Mouse (Mus musculus): Measurements from ENCODE around the gene Galk2. TPM values are rescaled to one million over a fixed set of nuclear protein-coding genes. Genes with fewer than 3 reads are reported as not detected.

Galk2 gene
- polyA plus RNA-seq, 1 experiment from 2014 or later, result 38.7 TPM

DNA sequence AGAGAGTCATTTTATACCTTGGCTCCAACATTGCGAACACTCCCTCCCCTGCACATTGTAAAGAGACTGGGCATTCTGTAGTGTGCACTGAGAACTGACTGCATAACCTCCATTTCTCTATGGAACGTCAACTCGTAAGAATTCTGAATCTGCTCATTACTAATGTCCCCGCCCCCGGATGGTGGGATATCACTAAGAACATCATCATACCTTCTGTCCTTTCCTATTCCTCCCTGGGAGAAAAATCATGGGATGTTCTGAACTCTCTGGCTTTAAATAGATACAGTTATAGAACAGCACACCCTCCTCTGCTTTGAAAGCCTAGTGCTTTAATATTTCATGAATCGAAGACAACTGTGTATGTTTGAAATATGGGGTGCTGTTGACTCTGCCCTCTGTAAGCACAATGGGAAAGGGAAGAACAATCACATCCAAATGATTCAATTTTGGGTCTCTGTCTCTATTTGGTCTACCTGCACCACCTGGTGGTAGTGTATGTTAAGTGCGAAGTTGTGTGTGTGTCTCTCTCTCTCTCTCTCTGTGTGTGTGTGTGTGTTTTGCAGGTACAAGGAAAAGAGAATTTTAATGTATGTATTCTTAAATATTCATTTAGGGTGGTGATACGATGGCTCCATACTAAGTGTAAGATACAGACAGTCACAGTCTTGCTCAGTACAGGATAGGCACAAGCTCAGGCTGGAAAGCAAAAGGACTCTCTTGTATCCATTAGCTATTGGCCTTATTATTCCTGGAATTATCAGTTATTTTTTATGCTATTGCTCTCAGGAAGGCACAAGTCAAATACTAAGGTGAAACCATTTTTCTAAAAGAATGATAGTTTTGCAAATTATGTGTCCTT is 174.4 kb downstream of the Galk2 start:
- Histone ChIP-seq H3K27me3 (ENCODE audit: control insufficient read depth, insufficient read depth, low read length) (no peaks in the 10 kb centered on the region), H3K4me2 (ENCODE audit: low read depth, severe bottlenecking) (no peak overlapping the region), H3K9ac (ENCODE audit: low read length) (no peak overlapping the region), H3K4me3 (ENCODE audit: low read depth, low read length) (no peak overlapping the region), H3K27ac (replicated peaks; ENCODE audit: low read depth, low read length) (no peak overlapping the region), H3K9me3 (ENCODE audit: control insufficient read depth, low read length) (no peaks in the 10 kb centered on the region), H3K36me3 (ENCODE audit: control insufficient read depth, insufficient read depth, low read length) (no peaks in the 10 kb centered on the region), H3K4me1 (ENCODE audit: control insufficient read depth, insufficient read depth, low read length) (no peaks in the 10 kb centered on the region; the same call in 1 of the 2 replicates)
- 80% methylated on average over 8 of the region's 8 CpGs for WGBS
- DNase-seq (ENCODE audit: low spot score), result no peak
- ATAC-seq (ENCODE audit: insufficient number of reproducible peaks, low FRiP score, low TSS enrichment, low read depth), result no peak

Other genes starting within 250 kb of the Galk2 start
- gene Cep152, start 234.0 kb upstream of the Galk2 start, polyA plus RNA-seq (2014; fragmentation: Nextera tagmentation; extraction: Ambion mirVana), result 9.1 and 9.9 TPM in 2 replicates
- gene Eid1, start 186.0 kb upstream of the Galk2 start, polyA plus RNA-seq (2014; fragmentation: Nextera tagmentation; extraction: Ambion mirVana), result 224 and 232 TPM in 2 replicates
- gene Shc4, start 135.0 kb upstream of the Galk2 start, polyA plus RNA-seq (2014; fragmentation: Nextera tagmentation; extraction: Ambion mirVana), result 1.1 and 1.2 TPM in 2 replicates
- gene Secisbp2l, start 76.2 kb upstream of the Galk2 start, polyA plus RNA-seq (2014; fragmentation: Nextera tagmentation; extraction: Ambion mirVana), result 22.1 and 23.5 TPM in 2 replicates
- gene Cops2, start within 50 bp of the Galk2 start, polyA plus RNA-seq (2014; fragmentation: Nextera tagmentation; extraction: Ambion mirVana), result 106 and 111 TPM in 2 replicates
- 0.70 and 1.8 TPM in 2 replicates for gene Fgf7, start 175.5 kb downstream of the Galk2 start, polyA plus RNA-seq (2014; fragmentation: Nextera tagmentation; extraction: Ambion mirVana)

Data from limb, embryonic 11.5 days (tissue).